Mouse (Mus musculus) embryonic facial prominence, embryonic 14.5 days (tissue): ENCODE data around the gene Gm20518. TPM values are rescaled to one million over a fixed set of nuclear protein-coding genes. Genes with fewer than 3 reads are reported as not detected.
A peak's percentile ranks its signal among the peaks of the same experiment; 100 is the strongest.

Source experiments
- ATAC-seq: fragments of 200-750 bp; cut with Nextera tagmentation; 2 replicates; pipeline ENCODE4 v1.8.0; 2017; ENCODE audit warnings: low read depth, moderate number of reproducible peaks, moderate TSS enrichment
- DNase-seq: peaks from one replicate; pipeline ENCODE4 v3.0.0-alpha.2; 2015; ENCODE audit warnings: low spot score
- H3K27ac ChIP-seq: fragments of 300-500 bp; sonication (generic); replicated peaks from 2 replicates; pipeline ENCODE4 v1.5.1; 2014; ENCODE audit warnings: low read depth, mild to moderate bottlenecking, low read length, moderate library complexity
- H3K27me3 ChIP-seq: fragments of 300-500 bp; sonication (generic); replicated peaks from 2 replicates; pipeline ENCODE4 v1.6.1; 2014; ENCODE audit warnings: low read length; ENCODE audit not compliant: control insufficient read depth, insufficient read depth
- H3K36me3 ChIP-seq: fragments of 300-500 bp; sonication (generic); 2 replicates; pipeline ENCODE4 v1.6.1; 2014; ENCODE audit warnings: low read length, mixed read lengths; ENCODE audit not compliant: control insufficient read depth, insufficient read depth
- H3K4me1 ChIP-seq: fragments of 300-500 bp; sonication (generic); 2 replicates; pipeline ENCODE4 v1.6.1; 2014; ENCODE audit warnings: antibody characterized with exemption, low read length; ENCODE audit not compliant: control insufficient read depth, insufficient read depth
- H3K4me2 ChIP-seq: fragments of 300-500 bp; sonication (generic); 2 replicates; pipeline ENCODE4 v1.6.1; 2014; ENCODE audit warnings: low read depth, mild to moderate bottlenecking, low read length, moderate library complexity, mixed read lengths
- H3K4me3 ChIP-seq: fragments of 300-500 bp; sonication (generic); 2 replicates; pipeline ENCODE4 v1.5.1; 2014; ENCODE audit warnings: low read depth, mild to moderate bottlenecking, low read length
- H3K9ac ChIP-seq: fragments of 300-500 bp; sonication (generic); 2 replicates; pipeline ENCODE4 v1.6.1; 2014; ENCODE audit warnings: low read depth, mild to moderate bottlenecking, low read length, moderate library complexity, mixed read lengths
- H3K9me3 ChIP-seq: fragments of 300-500 bp; sonication (generic); 2 replicates; pipeline ENCODE4 v1.6.1; 2016; ENCODE audit warnings: low read length; ENCODE audit not compliant: control insufficient read depth
- WGBS: fragments of 180-500 bp; shearing (Covaris S2); extraction: QIAGEN DNeasy Blood & Tissue Kit; methylation state at CpG from one replicate; pipeline ENCODE4 v1.1.7; 2014; 5-methylcytosine and 5-hydroxymethylcytosine counted together
- polyA plus RNA-seq: library from polyadenylated mRNA; unstranded; fragments of >200 nt; fragmentation: Nextera tagmentation; extraction: Ambion mirVana; gene quantifications from 2 replicates; pipeline ENCODE4 v1.2.1, GENCODE M21; 2014

The Gm20518 gene
- polyA plus RNA-seq, 1 experiment from 2014 or later = 0.19 TPM

DNA sequence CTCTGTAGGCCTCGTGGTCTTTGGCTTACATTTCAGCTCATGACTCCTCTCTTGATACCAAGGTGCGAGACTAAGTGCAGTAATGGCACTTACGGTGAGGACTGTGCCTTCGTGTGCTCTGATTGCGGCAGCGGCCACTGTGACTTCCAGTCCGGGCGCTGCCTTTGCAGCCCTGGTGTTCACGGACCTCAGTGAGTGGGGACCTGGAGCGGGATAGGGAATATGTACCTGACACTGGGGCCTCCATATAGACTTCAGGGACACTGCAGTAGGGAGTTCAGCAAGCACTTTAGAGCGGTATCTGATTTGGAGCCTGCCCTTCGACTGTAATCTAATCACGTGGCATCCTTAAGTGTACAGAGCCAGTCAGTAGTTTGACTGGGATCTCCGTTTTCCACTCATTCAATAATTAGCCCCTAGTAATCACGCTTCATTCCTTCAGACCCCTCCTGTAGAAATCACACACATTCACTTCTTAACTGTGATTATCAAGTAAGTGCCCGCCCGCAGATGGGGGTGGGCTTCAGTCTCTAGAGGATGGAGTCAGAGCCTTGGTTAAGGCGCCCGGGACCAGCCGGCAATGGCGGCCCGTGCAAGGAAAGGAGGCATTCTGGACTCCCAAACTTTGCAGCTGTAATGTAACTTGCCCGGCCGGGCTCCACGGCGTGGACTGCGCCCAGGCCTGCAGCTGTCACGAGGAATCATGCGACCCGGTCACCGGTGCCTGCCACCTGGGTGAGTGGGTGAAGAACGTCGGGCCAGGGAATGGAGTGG, 87.6 kb downstream of the Gm20518 start:
- 22% methylated on average over 33 of the region's 33 CpGs for WGBS
- Histone ChIP-seq H3K4me3 (peak overlapping the region; percentile 33), H3K36me3 (peaks cover 47% of the 10 kb centered on the region), H3K9ac (peak overlapping the region; percentile 54), H3K4me1 (peaks cover 95% of the 10 kb centered on the region), H3K4me2 (peak overlapping the region; percentile 59), H3K27ac (peak overlapping the region; percentile 63; the same call in 1 of the 2 replicates), H3K9me3 (no peaks in the 10 kb centered on the region), H3K27me3 (peaks cover 42% of the 10 kb centered on the region)
- ATAC-seq (no peak), DNase-seq (no peak)

DNA sequence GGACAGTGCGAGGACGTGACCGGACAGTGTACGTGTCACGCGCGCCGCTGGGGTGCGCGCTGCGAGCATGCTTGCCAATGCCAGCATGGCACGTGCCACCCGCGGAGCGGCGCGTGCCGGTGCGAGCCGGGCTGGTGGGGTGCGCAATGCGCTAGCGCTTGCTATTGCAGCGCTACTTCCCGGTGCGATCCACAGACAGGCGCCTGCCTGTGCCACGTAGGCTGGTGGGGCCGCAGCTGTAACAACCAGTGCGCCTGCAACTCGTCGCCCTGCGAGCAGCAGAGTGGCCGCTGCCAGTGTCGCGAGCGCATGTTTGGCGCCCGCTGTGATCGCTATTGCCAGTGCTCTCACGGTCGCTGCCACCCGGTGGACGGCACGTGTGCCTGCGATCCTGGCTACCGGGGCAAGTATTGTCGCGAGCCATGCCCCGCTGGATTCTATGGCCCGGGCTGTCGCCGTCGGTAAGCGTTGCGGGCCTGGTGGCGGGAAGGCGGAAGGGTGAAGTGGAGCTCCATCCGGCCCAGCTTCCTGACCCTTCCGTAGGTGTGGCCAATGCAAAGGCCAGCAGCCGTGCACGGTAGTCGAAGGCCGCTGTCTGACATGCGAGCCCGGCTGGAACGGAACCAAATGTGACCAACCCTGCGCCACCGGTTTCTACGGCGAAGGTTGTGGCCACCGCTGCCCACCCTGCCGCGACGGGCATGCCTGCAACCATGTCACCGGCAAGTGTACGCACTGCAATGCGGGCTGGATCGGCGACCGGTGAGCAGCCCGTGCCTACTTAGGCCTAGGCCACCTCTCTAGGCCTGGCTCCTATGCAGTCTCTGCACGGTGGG, 88.4 kb downstream of the Gm20518 start:
- peak overlapping the region; percentile 32 for H3K4me3 ChIP-seq
- no peak overlapping the region; the same call in 1 of the 2 replicates for H3K27ac ChIP-seq
- WGBS = 11% methylated on average over 47 of the region's 83 CpGs
- H3K36me3 ChIP-seq = peaks cover 41% of the 10 kb centered on the region
- H3K9me3 ChIP-seq = no peaks in the 10 kb centered on the region
- peak overlapping the region; percentile 54 for H3K9ac ChIP-seq
- DNase-seq (peak; percentile 39), ATAC-seq (no peak)
- peaks cover 42% of the 10 kb centered on the region for H3K27me3 ChIP-seq
- peaks cover 89% of the 10 kb centered on the region for H3K4me1 ChIP-seq
- H3K4me2 ChIP-seq = peak overlapping the region; percentile 59

- 15% methylated on average over 17 of the region's 18 CpGs for WGBS
- peak overlapping the region; percentile 59 for H3K4me2 ChIP-seq
- H3K4me3 ChIP-seq = peak overlapping the region; percentile 32
- H3K27me3 ChIP-seq = peaks cover 42% of the 10 kb centered on the region
- peak overlapping the region; percentile 54 for H3K9ac ChIP-seq
- H3K27ac ChIP-seq = no peak overlapping the region
- H3K4me1 ChIP-seq = peaks cover 83% of the 10 kb centered on the region
- no peaks in the 10 kb centered on the region for H3K9me3 ChIP-seq
- ATAC-seq (no peak), DNase-seq (no peak)
- H3K36me3 ChIP-seq = peaks cover 36% of the 10 kb centered on the region
Observed at GRCm38 (mm10) chr16:17802456-17802838, 89.0 kb downstream of the Gm20518 start.

DNA sequence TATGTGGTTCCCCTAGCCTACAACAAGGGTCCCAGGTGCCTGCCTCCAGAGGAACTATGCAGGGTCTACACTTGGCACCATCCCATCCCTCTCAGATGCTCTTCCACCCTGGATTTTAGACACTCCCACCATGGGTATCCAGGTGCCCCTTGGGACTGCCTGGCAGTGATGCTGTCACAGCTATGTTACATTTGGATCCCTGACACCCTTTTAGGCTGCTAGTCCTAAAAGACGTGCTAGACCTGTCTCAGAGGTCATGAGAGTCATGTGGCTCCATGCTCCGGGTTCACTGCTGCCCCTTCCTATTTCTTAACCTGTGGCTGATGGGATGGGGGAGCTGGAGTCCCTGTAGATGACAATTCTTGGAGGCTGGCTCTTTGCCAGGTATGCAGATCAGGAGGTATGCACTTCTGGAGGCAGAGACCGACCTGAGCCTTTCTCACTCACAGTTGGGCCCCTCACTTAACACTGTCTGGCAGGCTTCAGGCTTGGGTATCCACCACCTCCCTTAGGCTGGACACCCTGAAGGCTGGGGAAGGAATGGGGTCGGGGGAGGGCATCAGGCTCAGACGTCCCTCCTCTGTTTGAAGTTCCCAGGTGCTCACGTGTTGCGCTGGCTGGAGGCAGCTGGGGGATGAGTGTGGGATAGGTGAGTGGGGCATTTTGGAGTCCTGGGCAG, 89.6 kb downstream of the Gm20518 start:
- H3K9ac ChIP-seq = peak overlapping the region; percentile 54; the same call in 1 of the 2 replicates
- no peaks in the 10 kb centered on the region for H3K9me3 ChIP-seq
- no peak for ATAC-seq
- DNase-seq = peak; percentile 36
- WGBS = 19% methylated on average over 7 of the region's 7 CpGs
- H3K4me2 ChIP-seq = peak overlapping the region; percentile 59
- H3K36me3 ChIP-seq = peaks cover 31% of the 10 kb centered on the region
- peak overlapping the region; percentile 32; the same call in 1 of the 2 replicates for H3K4me3 ChIP-seq
- peaks cover 42% of the 10 kb centered on the region for H3K27me3 ChIP-seq
- H3K4me1 ChIP-seq = peaks cover 78% of the 10 kb centered on the region
- H3K27ac ChIP-seq = no peak overlapping the region

- no peak for DNase-seq
- H3K27me3 ChIP-seq = peaks cover 36% of the 10 kb centered on the region
Observed at GRCm38 (mm10) chr16:17799584-17799983, 91.9 kb downstream of the Gm20518 start.

GRCm38 (mm10) chr16:17798321-17799180, 92.9 kb downstream of the Gm20518 start:
- DNase-seq (peak; percentile 80), ATAC-seq (peak; percentile 60)
- H3K36me3 ChIP-seq = peaks cover 20% of the 10 kb centered on the region; the same call in 1 of the 2 replicates
- peak overlapping the region; percentile 98 for H3K27ac ChIP-seq
- H3K4me1 ChIP-seq = peaks cover 53% of the 10 kb centered on the region
- no peaks in the 10 kb centered on the region for H3K9me3 ChIP-seq
- peaks cover 29% of the 10 kb centered on the region for H3K27me3 ChIP-seq
- H3K4me3 ChIP-seq = peak overlapping the region; percentile 84
- WGBS = 9% methylated on average over 11 of the region's 45 CpGs
- H3K4me2 ChIP-seq = peak overlapping the region; percentile 80
- peak overlapping the region; percentile 96 for H3K9ac ChIP-seq

More at GRCm38 (mm10) chr16:17799584-17799983, 91.9 kb downstream of the Gm20518 start:
- no peaks in the 10 kb centered on the region for H3K9me3 ChIP-seq
- H3K4me3 ChIP-seq = peak overlapping the region; percentile 8; the same call in 1 of the 2 replicates
- no peak for ATAC-seq
- H3K27ac ChIP-seq = no peak overlapping the region
- 0 out of 2 replicates have a peak overlapping the region, but pooled peaks have one; percentile 20 for H3K9ac ChIP-seq
- peaks cover 63% of the 10 kb centered on the region for H3K4me1 ChIP-seq
- H3K36me3 ChIP-seq = peaks cover 21% of the 10 kb centered on the region; the same call in 1 of the 2 replicates
- H3K4me2 ChIP-seq = peak overlapping the region; percentile 80

- peak; percentile 35; the same call in 1 of the 2 replicates for ATAC-seq
- WGBS = 2% methylated on average over 28 of the region's 29 CpGs
- DNase-seq = peak; percentile 39
- Histone ChIP-seq H3K27me3 (peaks cover 22% of the 10 kb centered on the region), H3K36me3 (peaks cover 20% of the 10 kb centered on the region; the same call in 1 of the 2 replicates), H3K4me1 (peaks cover 46% of the 10 kb centered on the region), H3K9ac (peak overlapping the region; percentile 96), H3K4me2 (peak overlapping the region; percentile 80), H3K27ac (peak overlapping the region; percentile 98), H3K9me3 (no peaks in the 10 kb centered on the region), H3K4me3 (peak overlapping the region; percentile 84)
Observed at GRCm38 (mm10) chr16:17797812-17798311, 93.6 kb downstream of the Gm20518 start.
